8 mouse cellular contexts compared by ENCODE assay signal in the genomic region with DNA sequence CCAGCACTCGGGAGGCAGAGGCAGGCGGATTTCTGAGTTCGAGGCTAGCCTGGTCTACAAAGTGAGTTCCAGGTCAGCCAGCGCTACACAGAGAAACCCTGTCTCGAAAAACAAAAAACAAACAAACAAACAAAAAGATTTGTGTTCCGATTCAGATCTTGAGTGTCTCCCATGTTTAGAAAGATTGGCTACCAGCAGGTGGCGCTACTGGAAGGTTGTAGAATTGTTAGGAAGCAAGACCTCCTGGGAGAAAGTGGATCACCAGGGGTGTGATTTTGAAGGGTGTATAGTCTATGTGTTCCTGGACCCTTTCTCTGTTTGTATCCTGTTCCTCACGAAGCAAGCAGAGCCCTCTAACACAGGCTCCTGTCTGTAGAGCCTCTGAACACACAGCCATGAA. TPM values are rescaled to one million over a fixed set of nuclear protein-coding genes. Genes with fewer than 3 reads are reported as not detected.
DNase-seq lines count a peak whose midpoint lies in the region; ATAC-seq and TF ChIP-seq lines count a peak whose summit lies in the region.

No protein-coding gene starts in this region.

- ATAC-seq in megakaryocyte-erythroid progenitor cell, adult 5-6 weeks (replicated peaks; ENCODE audit: low FRiP score, low TSS enrichment, poor library complexity, severe bottlenecking), result peak; percentile 68; the same call in 1 of the 2 replicates
- no peak for ATAC-seq in intestine, embryonic 16.5 days

- no peak overlapping the region for H3K4me2 ChIP-seq in CH12.LX (ENCODE audit: insufficient read depth, low read depth, poor library complexity, severe bottlenecking)
- no peak overlapping the region for H3K4me2 ChIP-seq in intestine, embryonic 16.5 days (ENCODE audit: low read depth, low read length)

- no peaks in the 10 kb centered on the region for H3K79me2 ChIP-seq in CH12.LX (replicated peaks; ENCODE audit: control insufficient read depth, extremely low read depth, insufficient read depth, poor library complexity, severe bottlenecking)

- DNase-seq in cerebellum, postnatal 10 days, result peak; percentile 53 to 57
- DNase-seq in cerebellum, adult 9-10 months, result no peak
- no peak for DNase-seq in left cerebral cortex, adult 2 months (ENCODE audit: extremely low spot score in 1 of 2, low spot score in 2 of 2)
- no peak for DNase-seq in left cerebral cortex, adult 8-10 months (ENCODE audit: low spot score in 2 of 2)
- peak; percentile 67 for DNase-seq in CH12.LX (ENCODE audit: extremely low read depth)
- peak; percentile 68 for DNase-seq in gastrocnemius, postnatal 10 days

- H3K4me1 ChIP-seq in CH12.LX (ENCODE audit: control insufficient read depth in 1 of 2, insufficient read depth in 2 of 2), result peaks cover 0 to 13% of the 10 kb centered on the region in 2 experiments; a peak in 2 of 4 replicates
- H3K4me1 ChIP-seq in intestine, embryonic 16.5 days (ENCODE audit: control insufficient read depth, insufficient read depth, low read length), result 0 out of 2 replicates have a peak, but pooled peaks cover 3% of the 10 kb centered on the region

- dilution Hi-C loops in CH12.LX (cut with MboI; ENCODE audit: extremely low pct_ligation_motif_present, extremely low pct_unique_long_range_greater_than_20kb, low sequenced_read_pairs), result no loop called here

- TF ChIP-seq CTCF in left cerebral cortex, adult 2 months (IDR thresholded peaks at IDR 0.05), result peak; percentile 58
- peak; percentile 81 to 88 for TF ChIP-seq CTCF in CH12.LX (conservative IDR thresholded peaks at IDR 0.05 in 1 of 2, IDR thresholded peaks at IDR 0.05 in 1 of 2; ENCODE audit: low read depth in 2 of 2, low read length in 2 of 2)

- in situ Hi-C loops in CH12.LX (cut with MboI; ENCODE audit: low pct_ligation_motif_present, low pct_unique_long_range_greater_than_20kb, low sequenced_read_pairs), result loop anchor here (25.0 kb wide), 1 partner anchor 254 kb away; a partner anchor contains a TSS

- no peak for TF ChIP-seq EP300 in CH12.LX (IDR thresholded peaks at IDR 0.05; ENCODE audit: low read length)

- 78% methylated on average over 8 of the region's 8 CpGs for WGBS in intestine, embryonic 16.5 days

- H3K36me3 ChIP-seq in CH12.LX (replicated peaks in 1 of 2; ENCODE audit: control insufficient read depth in 1 of 2, insufficient read depth in 1 of 2, low read length in 1 of 2), result no peaks in the 10 kb centered on the region
- H3K36me3 ChIP-seq in intestine, embryonic 16.5 days (ENCODE audit: control insufficient read depth, insufficient read depth, low read length), result no peaks in the 10 kb centered on the region

- TF ChIP-seq POLR2A in CH12.LX (IDR thresholded peaks at IDR 0.05; ENCODE audit: low read depth, low read length), result no peak

- intact Hi-C loops in left cerebral cortex, adult 2 months (cut with DNase I), result loop anchor here (5.0 kb wide), 1 partner anchor 254 kb away; no protein-coding TSS in a partner anchor

- no peak overlapping the region for H3K4me3 ChIP-seq in left cerebral cortex, adult 2 months
- H3K4me3 ChIP-seq in CH12.LX (replicated peaks in 1 of 3; ENCODE audit: low read depth in 2 of 3, low read length in 2 of 3, poor library complexity in 1 of 3), result no peak overlapping the region
- H3K4me3 ChIP-seq in intestine, embryonic 16.5 days (ENCODE audit: low read length), result no peak overlapping the region

- peak; percentile 73 for TF ChIP-seq RAD21 in CH12.LX (IDR thresholded peaks at IDR 0.05; ENCODE audit: low read depth, low read length)

- no peak overlapping the region for H3K27ac ChIP-seq in left cerebral cortex, adult 2 months
- no peak overlapping the region for H3K27ac ChIP-seq in CH12.LX (ENCODE audit: insufficient read depth, low read depth)
- no peak overlapping the region for H3K27ac ChIP-seq in intestine, embryonic 16.5 days (ENCODE audit: low read length)

- H3K9ac ChIP-seq in CH12.LX (ENCODE audit: insufficient read depth, low read depth), result no peak overlapping the region
- no peak overlapping the region for H3K9ac ChIP-seq in intestine, embryonic 16.5 days (ENCODE audit: low read depth, low read length)

- H3K27me3 ChIP-seq in CH12.LX (replicated peaks), result peaks cover 8% of the 10 kb centered on the region
- no peaks in the 10 kb centered on the region for H3K27me3 ChIP-seq in intestine, embryonic 16.5 days (replicated peaks; ENCODE audit: control insufficient read depth, insufficient read depth, low read length)

- no peaks in the 10 kb centered on the region for H3K9me3 ChIP-seq in CH12.LX (replicated peaks; ENCODE audit: low read length)
- H3K9me3 ChIP-seq in intestine, embryonic 16.5 days (ENCODE audit: control insufficient read depth, low read length), result no peaks in the 10 kb centered on the region

TF ChIP-seq in CH12.LX, 34 proteins besides CTCF, POLR2A, EP300 and RAD21:
- TF ChIP-seq PAX5 (IDR thresholded peaks at IDR 0.05; ENCODE audit: low read length) (no peak), SMC3 (IDR thresholded peaks at IDR 0.05; ENCODE audit: low read depth, low read length) (peak; percentile 85), ZC3H11A (IDR thresholded peaks at IDR 0.05; ENCODE audit: low read depth, low read length) (peak; percentile 38; the same call in 1 of the 2 replicates), TBP (conservative IDR thresholded peaks at IDR 0.05; ENCODE audit: low read depth, low read length) (no peak), ZKSCAN1 (IDR thresholded peaks at IDR 0.05; ENCODE audit: borderline replicate concordance, low read depth, low read length) (no peak), CHD1 (IDR thresholded peaks at IDR 0.05; ENCODE audit: low read depth, low read length) (no peak)

RNA-seq across cellular contexts. Expression of a gene that starts 4.1 kb away (rescaled TPM):
- under 1 TPM; 0.07 to 0.25 TPM for total RNA-seq in left cerebral cortex, adult 2 months (2021)
- under 1 TPM; 0.35 to 0.66 (median 0.42) TPM for total RNA-seq in left cerebral cortex, adult 8-10 months (2022)
- total RNA-seq in CH12.LX (2012; rRNA removed), result 0.04 TPM in 1 of 2 replicates, not detected in the other
- total RNA-seq in CH12.LX (2014; rRNA removed), result 0.09 TPM in 1 of 2 replicates, not detected in the other
- 0.33 and 0.49 TPM in 2 replicates for polyA plus RNA-seq in CH12.LX (2012; ENCODE audit: insufficient read length, low read depth)
- under 1 TPM; 0.19 to 0.20 TPM for total RNA-seq in gastrocnemius, postnatal 10 days (2021)
- total RNA-seq in megakaryocyte-erythroid progenitor cell, adult 5-6 weeks (2014; fragmentation: Nextera tagmentation), result not detected in 2 replicates
- total RNA-seq in megakaryocyte-erythroid progenitor cell, adult 5-6 weeks (2017), result not detected in 2 replicates
- polyA plus RNA-seq in intestine, embryonic 16.5 days (2015; fragmentation: Nextera tagmentation; extraction: Ambion mirVana), result 1.9 and 2.1 TPM in 2 replicates

RNA-seq across cellular contexts. Expression of a gene that starts 34.2 kb away (rescaled TPM):
- total RNA-seq in left cerebral cortex, adult 2 months (2021), result 10 to 100 TPM; 28.1 TPM
- total RNA-seq in left cerebral cortex, adult 8-10 months (2022), result 10 to 100 TPM; 25.7 to 29.8 (median 29.5) TPM
- total RNA-seq in CH12.LX (2012; rRNA removed), result 0.04 TPM in 2 replicates
- total RNA-seq in CH12.LX (2014; rRNA removed), result 0.14 TPM in 1 of 2 replicates, not detected in the other
- polyA plus RNA-seq in CH12.LX (2012; ENCODE audit: insufficient read length, low read depth), result 0.17 TPM in 1 of 2 replicates, not detected in the other
- total RNA-seq in gastrocnemius, postnatal 10 days (2021), result under 1 TPM; 0.14 to 0.18 TPM
- total RNA-seq in megakaryocyte-erythroid progenitor cell, adult 5-6 weeks (2014; fragmentation: Nextera tagmentation), result not detected in 2 replicates
- total RNA-seq in megakaryocyte-erythroid progenitor cell, adult 5-6 weeks (2017), result not detected in 2 replicates
- 6.6 and 8.9 TPM in 2 replicates for polyA plus RNA-seq in intestine, embryonic 16.5 days (2015; fragmentation: Nextera tagmentation; extraction: Ambion mirVana)

Comparison
In these comparisons a context has a peak if more than half of its experiments do, and no peak if none do; other contexts are left out.
1. DNase-seq: peak in cerebellum, postnatal 10 days (2 of 2), CH12.LX (single experiment) and gastrocnemius, postnatal 10 days (single experiment); none in cerebellum, adult 9-10 months (single experiment), left cerebral cortex, adult 2 months (0 of 2) and left cerebral cortex, adult 8-10 months (0 of 2).
2. RNA of a gene that starts 34.2 kb away (total RNA-seq): 25.7 to 29.8 TPM in left cerebral cortex, adult 8-10 months and 28.1 TPM in left cerebral cortex, adult 2 months; 0.14 to 0.18 TPM in gastrocnemius, postnatal 10 days, 0.04 to 0.14 TPM in CH12.LX and not detected in megakaryocyte-erythroid progenitor cell, adult 5-6 weeks; every median in the first group is over 10 times any median in the second.